Mouse (Mus musculus) forebrain, embryonic 14.5 days (tissue): ENCODE data around the gene Deaf1. TPM values are rescaled to one million over a fixed set of nuclear protein-coding genes. Genes with fewer than 3 reads are reported as not detected.

Experiments used
- ATAC-seq: fragments of 200-750 bp; cut with Nextera tagmentation; 2 replicates; pipeline ENCODE4 v1.8.0; 2017; ENCODE audit warnings: mild to moderate bottlenecking, moderate library complexity
- DNase-seq: peaks from one replicate; pipeline ENCODE4 v3.0.0-alpha.2; 2015; ENCODE audit warnings: low spot score
- H3K27ac ChIP-seq: fragments of 300-500 bp; sonication (generic); 2 replicates; pipeline ENCODE4 v1.5.1; 2014; ENCODE audit warnings: low read depth, mild to moderate bottlenecking, control low read depth, low read length, moderate library complexity
- H3K27me3 ChIP-seq: fragments of 300-500 bp; sonication (generic); replicated peaks from 2 replicates; pipeline ENCODE4 v1.6.1; 2014; ENCODE audit warnings: low read length, control low read depth, mixed read lengths; ENCODE audit not compliant: control insufficient read depth, insufficient read depth
- H3K36me3 ChIP-seq: fragments of 300-500 bp; sonication (generic); 2 replicates; pipeline ENCODE4 v1.6.1; 2014; ENCODE audit warnings: low read length, control low read depth; ENCODE audit not compliant: control insufficient read depth, insufficient read depth
- H3K4me1 ChIP-seq: fragments of 300-500 bp; sonication (generic); 2 replicates; pipeline ENCODE4 v1.6.1; 2014; ENCODE audit warnings: antibody characterized with exemption, low read length, control low read depth; ENCODE audit not compliant: control insufficient read depth, insufficient read depth
- H3K4me2 ChIP-seq: fragments of 300-500 bp; sonication (generic); 2 replicates; pipeline ENCODE4 v1.6.1; 2014; ENCODE audit warnings: mild to moderate bottlenecking, control low read depth, low read length
- H3K4me3 ChIP-seq: fragments of 300-500 bp; sonication (generic); 2 replicates; pipeline ENCODE4 v1.5.1; 2014; ENCODE audit warnings: low read depth, low read length, control low read depth
- H3K9ac ChIP-seq: fragments of 300-500 bp; sonication (generic); 2 replicates; pipeline ENCODE4 v1.6.1; 2014; ENCODE audit warnings: mild to moderate bottlenecking, low read length, control low read depth, moderate library complexity
- H3K9me3 ChIP-seq: fragments of 300-500 bp; sonication (generic); replicated peaks from 2 replicates; pipeline ENCODE4 v1.6.1; 2016; ENCODE audit warnings: low read length, control low read depth, mixed read lengths; ENCODE audit not compliant: control insufficient read depth
- WGBS: fragments of 180-500 bp; shearing (Covaris S2); extraction: QIAGEN DNeasy Blood & Tissue Kit; methylation state at CpG from one replicate; pipeline ENCODE4 v1.1.7; 2014; 5-methylcytosine and 5-hydroxymethylcytosine counted together
- polyA plus RNA-seq: library from polyadenylated mRNA; unstranded; fragments of >200 nt; fragmentation: Nextera tagmentation; extraction: Ambion mirVana; gene quantifications from 2 replicates; pipeline ENCODE4 v1.2.1, GENCODE M21; 2014

The Deaf1 gene
- polyA plus RNA-seq, 1 experiment from 2014 or later, result 118 TPM

DNA sequence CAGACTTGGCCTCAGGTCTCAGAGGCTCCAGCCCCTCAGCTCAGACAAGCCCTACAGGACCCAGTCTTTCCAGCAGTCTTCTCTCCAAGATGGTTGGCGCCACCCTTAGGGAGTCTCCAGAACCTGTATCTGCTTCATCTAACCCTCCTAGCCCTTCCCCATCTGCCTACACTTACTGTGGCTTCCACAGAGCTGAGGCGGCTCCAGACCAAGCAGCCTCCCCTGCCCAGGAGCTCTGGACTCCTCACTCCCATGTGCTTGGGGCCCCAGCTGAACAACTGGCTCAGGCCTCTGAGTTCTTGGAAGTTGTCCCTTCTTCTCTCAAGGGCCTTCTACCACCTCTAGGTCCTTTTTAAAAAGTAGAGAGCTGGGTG is 36.2 kb upstream of the Deaf1 start:
- Histone ChIP-seq H3K36me3 (no peaks in the 10 kb centered on the region), H3K9me3 (no peaks in the 10 kb centered on the region), H3K27ac (no peak overlapping the region), H3K9ac (no peak overlapping the region), H3K4me1 (no peaks in the 10 kb centered on the region), H3K4me2 (no peak overlapping the region), H3K27me3 (no peaks in the 10 kb centered on the region; the same call in 1 of the 2 replicates), H3K4me3 (no peak overlapping the region)
- no peak for DNase-seq
- WGBS, result 80% methylated on average over 2 of the region's 2 CpGs
- ATAC-seq, result no peak

DNA sequence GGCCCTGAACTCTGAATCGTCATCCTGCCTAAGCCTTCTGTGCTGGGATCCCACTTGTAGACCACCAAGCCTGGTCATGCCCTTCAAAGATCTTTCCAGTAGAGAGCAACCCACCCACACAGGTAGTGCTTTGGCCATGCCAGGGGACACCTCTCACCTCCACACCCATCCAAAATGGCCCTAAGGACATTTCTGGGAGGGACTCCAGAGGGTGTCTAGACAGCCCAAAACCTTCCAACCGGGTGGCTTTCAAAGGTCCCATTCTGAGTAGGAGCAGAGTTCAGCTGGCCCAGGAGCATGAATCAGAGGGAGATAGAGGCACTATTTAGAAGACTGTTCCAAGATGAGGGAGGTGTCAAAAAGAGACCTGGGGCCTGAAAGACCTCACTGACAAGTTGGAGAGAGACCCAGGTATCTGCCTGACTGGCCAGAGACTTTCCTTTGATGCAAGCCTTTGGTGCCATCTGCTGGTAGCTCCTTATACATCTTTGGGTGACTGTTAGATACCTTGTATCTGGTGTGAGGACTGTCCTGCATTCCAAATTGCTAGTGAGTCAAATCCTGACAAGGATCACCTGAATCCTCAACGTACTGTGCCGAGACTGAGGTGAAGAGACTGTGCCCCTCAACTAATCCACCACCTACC is 35.7 kb upstream of the Deaf1 start:
- Histone ChIP-seq H3K4me3 (no peak overlapping the region), H3K9me3 (no peaks in the 10 kb centered on the region)
- ATAC-seq, result peak; percentile 58; the same call in 1 of the 2 replicates

DNA sequence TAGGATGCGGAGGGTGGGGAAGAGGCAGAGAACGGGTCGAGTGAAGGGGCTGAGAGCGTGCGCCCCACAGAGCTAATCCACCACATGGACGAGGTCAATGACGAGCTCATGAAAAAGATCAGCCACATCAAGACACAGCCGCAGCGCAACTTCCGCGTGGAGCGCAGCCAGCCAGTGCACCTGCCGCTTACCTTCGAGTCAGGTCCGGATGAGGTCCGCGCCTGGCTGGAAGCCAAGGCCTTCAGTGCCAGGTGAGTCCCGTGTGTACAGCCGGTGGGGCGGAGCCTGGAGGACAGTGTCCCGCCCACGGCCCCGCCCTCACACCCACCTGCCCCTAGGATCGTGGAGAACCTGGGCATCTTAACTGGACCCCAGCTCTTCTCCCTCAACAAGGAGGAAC is 34.0 kb upstream of the Deaf1 start:
- no peaks in the 10 kb centered on the region; the same call in 1 of the 2 replicates for H3K27me3 ChIP-seq
- no peaks in the 10 kb centered on the region for H3K9me3 ChIP-seq
- no peak overlapping the region for H3K4me3 ChIP-seq
- no peak for DNase-seq
- no peaks in the 10 kb centered on the region for H3K4me1 ChIP-seq
- H3K4me2 ChIP-seq, result 0 out of 2 replicates have a peak overlapping the region, but pooled peaks have one; percentile 3
- WGBS, result 13% methylated on average over 24 of the region's 24 CpGs
- no peak for ATAC-seq
- no peak overlapping the region for H3K27ac ChIP-seq
- H3K36me3 ChIP-seq, result no peaks in the 10 kb centered on the region
- no peak overlapping the region for H3K9ac ChIP-seq

More for the DNA sequence above, 35.7 kb upstream of the Deaf1 start:
- peak; percentile 86 for DNase-seq
- H3K9ac ChIP-seq, result no peak overlapping the region
- H3K4me2 ChIP-seq, result no peak overlapping the region
- H3K27ac ChIP-seq, result no peak overlapping the region
- no peaks in the 10 kb centered on the region; the same call in 1 of the 2 replicates for H3K27me3 ChIP-seq
- no peaks in the 10 kb centered on the region for H3K4me1 ChIP-seq
- H3K36me3 ChIP-seq, result no peaks in the 10 kb centered on the region
- 59% methylated on average over 4 of the region's 4 CpGs for WGBS

DNA sequence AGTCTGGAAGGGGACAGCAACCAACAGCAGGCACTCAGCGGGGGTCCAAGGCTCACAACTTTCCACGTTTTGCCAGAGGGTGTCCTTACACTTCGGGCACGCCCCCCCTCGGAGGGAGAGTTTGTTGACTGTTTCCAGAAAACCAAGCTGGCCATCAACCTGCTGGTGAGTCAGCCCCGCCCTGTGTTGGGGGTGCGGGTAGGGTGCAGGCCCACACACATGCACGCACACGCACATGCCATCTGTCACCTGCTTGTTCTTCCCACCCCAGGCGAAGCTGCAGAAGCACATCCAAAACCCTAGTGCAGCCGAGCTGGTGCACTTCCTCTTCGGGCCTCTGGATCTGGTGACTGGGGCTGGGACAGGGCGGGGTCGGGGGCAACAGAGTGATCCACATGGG is 29.5 kb upstream of the Deaf1 start:
- Histone ChIP-seq H3K36me3 (no peaks in the 10 kb centered on the region), H3K9me3 (no peaks in the 10 kb centered on the region), H3K9ac (no peak overlapping the region), H3K4me1 (no peaks in the 10 kb centered on the region), H3K27ac (no peak overlapping the region), H3K4me2 (no peak overlapping the region), H3K27me3 (no peaks in the 10 kb centered on the region; the same call in 1 of the 2 replicates), H3K4me3 (no peak overlapping the region)
- DNase-seq, result no peak
- 80% methylated on average over 14 of the region's 14 CpGs for WGBS
- no peak for ATAC-seq

DNA sequence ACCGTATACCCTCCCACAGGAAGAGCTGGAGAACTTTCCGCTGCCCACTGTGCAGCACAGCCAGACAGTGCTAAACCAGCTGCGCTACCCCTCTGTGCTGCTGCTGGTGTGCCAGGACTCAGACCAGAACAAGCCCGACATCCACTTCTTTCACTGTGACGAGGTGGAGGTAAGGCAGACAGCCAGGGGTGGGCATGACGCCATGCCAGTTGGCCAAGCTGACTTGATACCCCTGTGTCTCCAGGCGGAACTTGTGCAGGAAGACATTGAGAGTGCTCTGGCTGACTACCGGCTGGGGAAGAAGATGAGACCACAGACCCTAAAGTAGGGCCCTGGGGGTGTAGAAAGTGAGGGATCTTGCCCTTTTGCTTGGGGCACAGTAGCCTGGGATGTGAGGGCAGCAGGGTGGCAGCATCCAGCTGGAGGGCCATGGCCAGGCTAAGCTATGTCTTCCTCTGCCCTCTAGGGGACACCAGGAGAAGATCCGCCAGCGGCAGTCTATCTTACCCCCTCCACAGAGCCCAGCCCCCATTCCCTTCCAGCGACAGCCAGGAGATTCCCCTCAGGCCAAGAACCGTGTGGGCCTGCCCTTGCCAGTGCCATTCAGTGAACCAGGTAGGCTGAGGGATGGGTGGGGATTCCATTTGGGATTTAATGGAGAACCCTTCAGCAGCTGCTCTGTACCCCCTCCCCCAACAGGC is 28.3 kb upstream of the Deaf1 start:
- H3K9ac ChIP-seq, result no peak overlapping the region

DNA sequence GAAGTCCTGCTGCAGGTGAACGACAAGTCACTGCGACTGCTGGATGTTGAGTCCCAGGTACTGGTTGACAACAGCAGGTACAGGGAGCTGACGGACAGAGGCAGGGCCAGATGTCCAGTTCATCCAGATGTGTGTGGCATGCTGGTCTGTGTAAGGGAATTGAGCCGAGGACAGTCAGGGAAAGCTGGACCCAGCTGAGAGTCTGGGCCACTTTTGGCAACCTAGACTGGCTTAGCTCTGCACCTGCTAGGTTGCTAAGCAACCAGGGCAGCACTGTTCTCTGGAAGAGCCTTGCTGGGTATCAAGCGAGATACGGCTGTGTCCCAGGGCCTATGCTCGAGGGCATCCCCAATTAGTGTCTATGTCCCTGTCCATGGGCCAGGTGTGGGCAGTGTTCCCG is 27.6 kb upstream of the Deaf1 start:
- Histone ChIP-seq H3K9ac (no peak overlapping the region), H3K27ac (no peak overlapping the region), H3K4me2 (no peak overlapping the region), H3K4me1 (no peaks in the 10 kb centered on the region), H3K9me3 (no peaks in the 10 kb centered on the region), H3K36me3 (no peaks in the 10 kb centered on the region), H3K4me3 (no peak overlapping the region), H3K27me3 (no peaks in the 10 kb centered on the region; the same call in 1 of the 2 replicates)
- 69% methylated on average over 8 of the region's 8 CpGs for WGBS
- 0 out of 2 replicates have a peak, but pooled peaks have one; percentile 23 for ATAC-seq
- DNase-seq, result peak; percentile 47

More for the DNA sequence above, 28.3 kb upstream of the Deaf1 start:
- DNase-seq (peak; percentile 15), ATAC-seq (no peak)
- H3K4me3 ChIP-seq, result no peak overlapping the region
- H3K9me3 ChIP-seq, result no peaks in the 10 kb centered on the region
- H3K36me3 ChIP-seq, result no peaks in the 10 kb centered on the region
- no peaks in the 10 kb centered on the region for H3K4me1 ChIP-seq
- no peak overlapping the region for H3K27ac ChIP-seq
- H3K27me3 ChIP-seq, result no peaks in the 10 kb centered on the region; the same call in 1 of the 2 replicates
- 47% methylated on average over 12 of the region's 12 CpGs for WGBS
- H3K4me2 ChIP-seq, result no peak overlapping the region

DNA sequence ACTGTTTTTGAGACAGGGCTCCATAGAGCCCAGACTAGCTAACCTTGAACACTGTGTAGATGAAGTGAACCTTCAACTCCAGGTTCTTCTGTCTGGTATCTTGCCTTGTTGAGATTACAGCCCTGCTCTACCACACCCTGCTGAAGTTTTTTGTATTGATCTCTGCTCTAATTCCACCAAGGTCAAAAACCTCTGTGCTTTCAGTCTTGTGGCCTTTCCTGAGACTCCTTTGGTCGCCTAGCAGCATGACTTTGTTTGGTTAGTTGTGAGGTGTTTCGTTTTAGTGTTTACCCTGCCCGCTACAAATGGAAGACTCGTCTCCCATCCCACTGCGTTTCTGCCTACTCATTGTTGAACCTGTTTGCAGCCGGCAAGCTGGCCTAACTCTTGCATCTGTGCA is 23.6 kb upstream of the Deaf1 start:
- Histone ChIP-seq H3K9ac (no peak overlapping the region), H3K4me2 (no peak overlapping the region), H3K4me1 (no peaks in the 10 kb centered on the region), H3K9me3 (no peaks in the 10 kb centered on the region), H3K27ac (no peak overlapping the region), H3K36me3 (no peaks in the 10 kb centered on the region), H3K27me3 (no peaks in the 10 kb centered on the region), H3K4me3 (no peak overlapping the region)
- ATAC-seq, result no peak
- DNase-seq, result no peak
- WGBS, result 75% methylated on average over 6 of the region's 6 CpGs

DNA sequence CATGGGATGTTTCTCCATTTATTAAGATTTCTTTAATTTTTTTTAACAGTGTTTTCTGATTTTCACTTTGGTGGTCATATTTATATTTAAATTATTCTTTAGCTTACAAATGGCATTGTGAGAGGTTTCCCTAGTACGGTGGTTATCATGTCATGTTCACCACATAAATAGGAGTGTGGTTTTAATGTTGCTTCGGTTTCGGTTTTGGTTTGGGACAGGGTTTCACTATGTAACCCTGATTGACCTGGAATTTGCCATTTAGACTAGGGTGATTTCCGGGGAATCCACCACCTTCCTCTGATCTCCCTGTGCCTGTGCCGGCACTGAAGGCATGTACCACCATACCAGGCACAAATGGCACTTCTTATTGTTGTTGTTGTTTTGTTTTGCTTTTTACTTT is 17.3 kb upstream of the Deaf1 start:
- DNase-seq, result no peak
- H3K27me3 ChIP-seq, result no peaks in the 10 kb centered on the region
- no peak overlapping the region for H3K4me2 ChIP-seq
- H3K4me3 ChIP-seq, result no peak overlapping the region
- H3K9me3 ChIP-seq, result no peaks in the 10 kb centered on the region
- ATAC-seq, result no peak
- WGBS, result 90% methylated on average over 5 of the region's 5 CpGs
- H3K36me3 ChIP-seq, result no peaks in the 10 kb centered on the region
- H3K4me1 ChIP-seq, result no peaks in the 10 kb centered on the region
- H3K27ac ChIP-seq, result no peak overlapping the region
- H3K9ac ChIP-seq, result no peak overlapping the region

DNA sequence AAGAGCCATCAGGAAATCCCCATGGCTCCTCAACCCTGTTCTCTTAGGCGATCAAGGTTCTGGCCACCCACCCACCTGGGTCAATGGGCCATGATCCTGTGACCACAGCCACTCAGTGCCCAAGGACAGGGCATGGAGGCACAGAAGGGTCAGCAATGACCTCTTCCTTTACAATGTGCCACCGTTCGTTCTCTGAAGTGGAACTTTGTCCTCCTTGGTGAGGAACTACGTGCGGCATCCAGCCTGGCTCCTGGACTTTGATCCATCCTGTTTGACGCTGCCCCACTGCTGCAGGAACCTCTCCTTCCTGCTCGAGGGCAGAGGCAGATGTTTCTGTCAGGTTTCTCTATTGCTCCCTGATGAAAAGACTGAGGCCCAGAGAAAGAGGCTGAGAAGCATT is 16.2 kb upstream of the Deaf1 start:
- Histone ChIP-seq H3K27ac (no peak overlapping the region), H3K4me2 (no peak overlapping the region), H3K9ac (no peak overlapping the region), H3K27me3 (no peaks in the 10 kb centered on the region; the same call in 1 of the 2 replicates), H3K9me3 (no peaks in the 10 kb centered on the region), H3K4me3 (no peak overlapping the region), H3K4me1 (peaks cover under 1% of the 10 kb centered on the region; the same call in 1 of the 2 replicates), H3K36me3 (no peaks in the 10 kb centered on the region)
- 79% methylated on average over 7 of the region's 7 CpGs for WGBS
- ATAC-seq (no peak), DNase-seq (no peak)
